Comparison of ENCODE assay signal across 7 mouse cellular contexts in genomic region chr8:35205536-35205935, GRCm38 (mm10).
DNase-seq lines count a peak whose midpoint lies in the region; ATAC-seq and TF ChIP-seq lines count a peak whose summit lies in the region.

No protein-coding gene starts in this region.

- no peaks in the 10 kb centered on the region for H3K27me3 ChIP-seq in heart, embryonic 10.5 days (ENCODE audit: insufficient read depth, poor library complexity, severe bottlenecking)
- no peaks in the 10 kb centered on the region for H3K27me3 ChIP-seq in kidney, postnatal 0 days (ENCODE audit: insufficient read depth, low read length)
- no peaks in the 10 kb centered on the region for H3K27me3 ChIP-seq in stomach, embryonic 15.5 days (replicated peaks)

- ATAC-seq in kidney, postnatal 0 days (replicated peaks; ENCODE audit: low FRiP score, low read depth) = no peak; the same call in 1 of the 2 replicates
- no peak for ATAC-seq in stomach, embryonic 15.5 days (ENCODE audit: insufficient read depth, low FRiP score, low read depth)

- peak overlapping the region; percentile 86 for H3K27ac ChIP-seq in heart, embryonic 10.5 days
- H3K27ac ChIP-seq in kidney, postnatal 0 days = 0 out of 2 replicates have a peak overlapping the region, but pooled peaks have one; percentile 31
- H3K27ac ChIP-seq in stomach, embryonic 15.5 days = peak overlapping the region; percentile 51; the same call in 1 of the 2 replicates

- H3K4me2 ChIP-seq in kidney, postnatal 0 days (ENCODE audit: low read length) = peak overlapping the region; percentile 37
- H3K4me2 ChIP-seq in stomach, embryonic 15.5 days = peak overlapping the region; percentile 40

- peaks cover 48% of the 10 kb centered on the region for H3K4me1 ChIP-seq in heart, embryonic 10.5 days
- peaks cover 19% of the 10 kb centered on the region; the same call in 1 of the 2 replicates for H3K4me1 ChIP-seq in kidney, postnatal 0 days (replicated peaks; ENCODE audit: insufficient read depth, low read length)
- peaks cover 23% of the 10 kb centered on the region for H3K4me1 ChIP-seq in stomach, embryonic 15.5 days

- 8% methylated on average over 8 of the region's 8 CpGs for WGBS in heart, embryonic 10.5 days
- 12% methylated on average over 8 of the region's 8 CpGs for WGBS in kidney, postnatal 0 days
- 9% methylated on average over 8 of the region's 8 CpGs for WGBS in stomach, embryonic 15.5 days

- peak overlapping the region; percentile 33 for H3K4me3 ChIP-seq in heart, embryonic 10.5 days
- H3K4me3 ChIP-seq in kidney, postnatal 0 days (replicated peaks; ENCODE audit: low read depth, low read length) = 0 out of 2 replicates have a peak overlapping the region, but pooled peaks have one; percentile 5
- H3K4me3 ChIP-seq in stomach, embryonic 15.5 days (replicated peaks) = peak overlapping the region; percentile 6; the same call in 1 of the 2 replicates

- no peak overlapping the region for H3K9ac ChIP-seq in kidney, postnatal 0 days (ENCODE audit: low read depth, low read length)
- H3K9ac ChIP-seq in stomach, embryonic 15.5 days = no peak overlapping the region

- peak; percentile 67 for TF ChIP-seq CTCF in kidney, postnatal 0 days (IDR thresholded peaks at IDR 0.05; ENCODE audit: low read depth)

- no peaks in the 10 kb centered on the region for H3K9me3 ChIP-seq in heart, embryonic 10.5 days
- no peaks in the 10 kb centered on the region for H3K9me3 ChIP-seq in kidney, postnatal 0 days (replicated peaks; ENCODE audit: low read length)
- H3K9me3 ChIP-seq in stomach, embryonic 15.5 days = no peaks in the 10 kb centered on the region

- DNase-seq in B cell, adult 2 months = peak; percentile 6 to 17
- peak; percentile 84 for DNase-seq in ES-CJ7 (ENCODE audit: low read depth, low spot score)
- peak; percentile 31 for DNase-seq in cerebellum, adult 8-10 months
- peak; percentile 86 for DNase-seq in heart, embryonic 10.5 days (ENCODE audit: low spot score)
- DNase-seq in kidney, postnatal 0 days (ENCODE audit: low spot score) = peak; percentile 80
- DNase-seq in lung, postnatal 14 days = peak; percentile 70

- H3K36me3 ChIP-seq in heart, embryonic 10.5 days = no peaks in the 10 kb centered on the region
- no peaks in the 10 kb centered on the region for H3K36me3 ChIP-seq in kidney, postnatal 0 days (ENCODE audit: insufficient read depth, low read length)
- H3K36me3 ChIP-seq in stomach, embryonic 15.5 days = no peaks in the 10 kb centered on the region

Comparison
In these comparisons a context has a peak if more than half of its experiments do, and no peak if none do; other contexts are left out.
1. DNase-seq: peak in every context shown above with its lines; median percentile 86 in heart, embryonic 10.5 days; 84 in ES-CJ7; 80 in kidney, postnatal 0 days; 70 in lung, postnatal 14 days; 31 in cerebellum, adult 8-10 months; 12 in B cell, adult 2 months.
2. H3K27ac ChIP-seq: peak in every context shown above with its lines; median percentile 86 in heart, embryonic 10.5 days; 51 in stomach, embryonic 15.5 days; 31 in kidney, postnatal 0 days.